Mouse (Mus musculus): ENCODE measurements around the gene Sv2a.
"Not testable (repeated sequence)": the region's sequence is repeated elsewhere in the genome, so short reads cannot be mapped to it uniquely, and the experiment has no call there.

The Sv2a gene

GRCm38 (mm10) chr3:96222774-96223173 lies 41.8 kb downstream of the Sv2a start:
- no peak for DNase-seq

GRCm38 (mm10) chr3:96225421-96225820 lies 44.5 kb downstream of the Sv2a start:
- no peak for DNase-seq

GRCm38 (mm10) chr3:96226695-96227648 lies 46.0 kb downstream of the Sv2a start:
- no peak for DNase-seq

- no peak for DNase-seq
These were observed 47.9 kb downstream of the Sv2a start for GRCm38 (mm10) chr3:96228828-96229227.

GRCm38 (mm10) chr3:96230404-96230803 lies 49.5 kb downstream of the Sv2a start:
- no peak for DNase-seq

GRCm38 (mm10) chr3:96230910-96231757 lies 50.2 kb downstream of the Sv2a start:
- no peak for DNase-seq

- DNase-seq, result no peak
These were observed 50.8 kb downstream of the Sv2a start for GRCm38 (mm10) chr3:96231758-96232120.

GRCm38 (mm10) chr3:96234914-96235313 lies 54.0 kb downstream of the Sv2a start:
- DNase-seq, result no peak

- no peak for DNase-seq
These were observed 54.9 kb downstream of the Sv2a start for GRCm38 (mm10) chr3:96235836-96236235.

- no peak for DNase-seq
These were observed 55.9 kb downstream of the Sv2a start for GRCm38 (mm10) chr3:96236834-96237334.

GRCm38 (mm10) chr3:96237335-96237903 lies 56.5 kb downstream of the Sv2a start:
- peak; percentile 51 for DNase-seq

GRCm38 (mm10) chr3:96237904-96238511 lies 57.1 kb downstream of the Sv2a start:
- DNase-seq, result peak; percentile 60

GRCm38 (mm10) chr3:96238954-96239793 lies 58.2 kb downstream of the Sv2a start, which contains the start of gene Hist2h3c2:
Gene Hist2h3c2 (minus strand): TSS chr3:96239127.
- not testable (repeated sequence) for DNase-seq

GRCm38 (mm10) chr3:96239949-96240798 lies 59.2 kb downstream of the Sv2a start, which contains the start of gene Hist2h2aa2:
Gene Hist2h2aa2 (minus strand): TSS chr3:96240276.
- DNase-seq, result peak; percentile 81

GRCm38 (mm10) chr3:96240799-96241197 lies 59.8 kb downstream of the Sv2a start:
- peak; percentile 21 for DNase-seq

- DNase-seq, result no peak
These were observed 63.1 kb downstream of the Sv2a start for GRCm38 (mm10) chr3:96243921-96244572.
